Comparison of ENCODE assay signal across 9 mouse cellular contexts in genomic region chr6:128033172-128033867, GRCm38 (mm10).
DNase-seq lines count a peak whose midpoint lies in the region; ATAC-seq and TF ChIP-seq lines count a peak whose summit lies in the region.
"Had no signal": no experiment of that assay in that cellular context is flagged by ENCODE, and none has a peak within 500 bp of the region (broad histone marks: within the 10 kb centered on the region; RNA-seq: fewer than 3 reads in every experiment).

No protein-coding gene starts in this region.

- H3K9me3 ChIP-seq in lung, embryonic 14.5 days (ENCODE audit: low read depth, low read length) = no peaks in the 10 kb centered on the region
- H3K9me3 ChIP-seq in hindbrain, embryonic 11.5 days (ENCODE audit: control insufficient read depth, low read length) = no peaks in the 10 kb centered on the region
- H3K9me3 ChIP-seq in midbrain, embryonic 15.5 days = no peaks in the 10 kb centered on the region
- H3K9me3 ChIP-seq: liver, embryonic 15.5 days had no signal

- no peak for TF ChIP-seq CTCF in lung, embryonic 14.5 days (IDR thresholded peaks at IDR 0.05; ENCODE audit: low read depth)
- TF ChIP-seq CTCF in embryonic fibroblast, embryonic 13.5 days (IDR thresholded peaks at IDR 0.05; ENCODE audit: borderline replicate concordance, insufficient read depth, low read length) = no peak

- TF ChIP-seq POLR2A in embryonic fibroblast, embryonic 13.5 days (IDR thresholded peaks at IDR 0.05; ENCODE audit: low read depth, low read length) = 0 out of 2 replicates have a peak, but pooled peaks have one; percentile 22

- H3K36me3 ChIP-seq in lung, embryonic 14.5 days (ENCODE audit: insufficient read depth) = no peaks in the 10 kb centered on the region
- H3K36me3 ChIP-seq in hindbrain, embryonic 11.5 days (ENCODE audit: control insufficient read depth, insufficient read depth, low read length) = no peaks in the 10 kb centered on the region
- H3K36me3 ChIP-seq in midbrain, embryonic 15.5 days (replicated peaks) = no peaks in the 10 kb centered on the region
- H3K36me3 ChIP-seq: liver, embryonic 15.5 days had no signal

- ATAC-seq in lung, embryonic 14.5 days (ENCODE audit: insufficient read depth) = peak; percentile 9; the same call in 1 of the 2 replicates
- ATAC-seq in hindbrain, embryonic 11.5 days (ENCODE audit: low FRiP score) = no peak
- ATAC-seq in midbrain, embryonic 15.5 days (replicated peaks) = no peak

- peak overlapping the region; percentile 92 for H3K4me2 ChIP-seq in lung, embryonic 14.5 days
- peak overlapping the region; percentile 86 for H3K4me2 ChIP-seq in hindbrain, embryonic 11.5 days (replicated peaks; ENCODE audit: low read depth, low read length)
- peak overlapping the region; percentile 93 for H3K4me2 ChIP-seq in midbrain, embryonic 15.5 days

- H3K4me1 ChIP-seq in lung, embryonic 14.5 days (ENCODE audit: insufficient read depth) = peaks cover 15% of the 10 kb centered on the region; the same call in 1 of the 2 replicates
- peaks cover 6% of the 10 kb centered on the region for H3K4me1 ChIP-seq in embryonic fibroblast, embryonic 13.5 days (ENCODE audit: control insufficient read depth, insufficient read depth, low read length)
- peaks cover 9% of the 10 kb centered on the region for H3K4me1 ChIP-seq in hindbrain, embryonic 11.5 days (replicated peaks; ENCODE audit: control insufficient read depth, insufficient read depth, low read length)
- H3K4me1 ChIP-seq in midbrain, embryonic 15.5 days = peaks cover 44% of the 10 kb centered on the region

- 0 out of 2 replicates have a peak, but pooled peaks cover 3% of the 10 kb centered on the region for H3K27me3 ChIP-seq in lung, embryonic 14.5 days (ENCODE audit: insufficient read depth, low read length)
- H3K27me3 ChIP-seq in hindbrain, embryonic 11.5 days (ENCODE audit: control insufficient read depth, insufficient read depth, low read length) = peaks cover 11% of the 10 kb centered on the region; the same call in 1 of the 2 replicates
- H3K27me3 ChIP-seq in midbrain, embryonic 15.5 days (replicated peaks) = peaks cover 11% of the 10 kb centered on the region

- DNase-seq in lung, embryonic 14.5 days = peak; percentile 76
- no peak for DNase-seq in lung, postnatal 25 days (ENCODE audit: low spot score)
- DNase-seq in hindbrain, embryonic 11.5 days (ENCODE audit: low spot score) = no peak
- DNase-seq in spleen, postnatal 14 days (ENCODE audit: low spot score in 2 of 2) = no peak
- no peak for DNase-seq in layer of hippocampus, postnatal 14 days (ENCODE audit: low spot score in 2 of 2)
- DNase-seq in ovary, postnatal 14 days (ENCODE audit: low spot score) = no peak

- peak overlapping the region; percentile 56 for H3K9ac ChIP-seq in lung, embryonic 14.5 days
- no peak overlapping the region for H3K9ac ChIP-seq in hindbrain, embryonic 11.5 days (ENCODE audit: low read depth, low read length)
- no peak overlapping the region for H3K9ac ChIP-seq in midbrain, embryonic 15.5 days
- H3K9ac ChIP-seq: liver, embryonic 15.5 days had no signal

- H3K4me3 ChIP-seq in lung, embryonic 14.5 days (ENCODE audit: low read depth, low read length) = peak overlapping the region; percentile 45
- peak overlapping the region; percentile 63 for H3K4me3 ChIP-seq in embryonic fibroblast, embryonic 13.5 days (ENCODE audit: insufficient read depth, low read length)
- H3K4me3 ChIP-seq in hindbrain, embryonic 11.5 days (ENCODE audit: low read depth, low read length) = peak overlapping the region; percentile 33; the same call in 1 of the 2 replicates
- H3K4me3 ChIP-seq in midbrain, embryonic 15.5 days = peak overlapping the region; percentile 53

- WGBS in lung, embryonic 14.5 days = 31% methylated on average over 11 of the region's 11 CpGs
- WGBS in hindbrain, embryonic 11.5 days = 27% methylated on average over 11 of the region's 11 CpGs
- WGBS in midbrain, embryonic 15.5 days = 36% methylated on average over 11 of the region's 11 CpGs

- 0 out of 2 replicates have a peak overlapping the region, but pooled peaks have one; percentile 27 for H3K27ac ChIP-seq in lung, embryonic 14.5 days (ENCODE audit: low read depth)
- peak overlapping the region; percentile 77 for H3K27ac ChIP-seq in embryonic fibroblast, embryonic 13.5 days (ENCODE audit: insufficient read depth, low read length)
- H3K27ac ChIP-seq in hindbrain, embryonic 11.5 days (ENCODE audit: low read depth, low read length) = no peak overlapping the region
- no peak overlapping the region for H3K27ac ChIP-seq in midbrain, embryonic 15.5 days
- H3K27ac ChIP-seq: liver, embryonic 15.5 days had no signal

Comparison
In these comparisons a context has a peak if more than half of its experiments do, and no peak if none do; other contexts are left out.
1. H3K27ac ChIP-seq: peak in lung, embryonic 14.5 days (single experiment) and embryonic fibroblast, embryonic 13.5 days (single experiment); none in hindbrain, embryonic 11.5 days (single experiment) and midbrain, embryonic 15.5 days (single experiment).
2. Peak in every context shown above with its lines, with median percentiles within 50 percentile points of each other: H3K4me2 ChIP-seq and H3K4me3 ChIP-seq.